Mouse (Mus musculus): ENCODE measurements at regions not wholly inside any gene's neighbourhood (a gene's known extent, or its start where the extent isn't known, plus 50 kb on each side); places are given as distances from the start of the nearest gene placed in this dataset.

DNA sequence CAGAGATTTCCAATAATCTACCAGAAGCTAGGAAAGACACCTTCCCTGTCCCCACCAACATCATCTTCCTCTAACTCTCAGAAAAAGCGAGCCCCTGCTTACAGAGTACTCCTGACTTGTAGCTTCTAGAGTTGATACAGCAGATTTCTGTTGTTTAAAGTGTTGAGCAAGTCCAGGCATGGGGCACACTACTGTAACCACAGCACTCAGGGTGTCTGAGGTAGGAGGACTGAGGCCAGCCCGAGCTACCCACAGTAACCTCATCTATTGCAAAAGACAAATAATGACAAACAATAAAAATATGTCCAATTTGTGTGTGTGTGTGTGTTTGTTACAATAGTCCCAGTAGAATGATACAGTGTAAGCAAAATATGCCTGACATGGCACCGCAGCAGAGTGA is 144.3 kb upstream of the Eif4g2 start:
- no peak for TF ChIP-seq CTCF (IDR thresholded peaks at IDR 0.05; ENCODE audit: low read depth)
- no peak for TF ChIP-seq EP300 (IDR thresholded peaks at IDR 0.05; ENCODE audit: low read depth)

All from liver, embryonic 14.5 days (tissue).